Mouse (Mus musculus): ENCODE measurements around the gene Pparg. TPM values are rescaled to one million over a fixed set of nuclear protein-coding genes. Genes with fewer than 3 reads are reported as not detected.

Pparg gene
- polyA plus RNA-seq, 1 experiment from 2014 or later: 0.65 TPM

Other genes with a start within 250 kb of the Pparg start
- gene Syn2, start 226.0 kb upstream of the Pparg start, polyA plus RNA-seq (2016; fragmentation: Nextera tagmentation; extraction: Ambion mirVana): 0.71 and 1.2 TPM in 2 replicates
- not detected in 2 replicates for gene Gm17482, start 133.6 kb upstream of the Pparg start, polyA plus RNA-seq (2016; fragmentation: Nextera tagmentation; extraction: Ambion mirVana)
- 0.23 and 0.33 TPM in 2 replicates for gene Timp4, start 108.7 kb upstream of the Pparg start, polyA plus RNA-seq (2016; fragmentation: Nextera tagmentation; extraction: Ambion mirVana)
- gene Tsen2, start 183.7 kb downstream of the Pparg start, polyA plus RNA-seq (2016; fragmentation: Nextera tagmentation; extraction: Ambion mirVana): 27.6 and 30.2 TPM in 2 replicates
- 0.14 TPM in 1 of 2 replicates, not detected in the other for gene Mkrn2os, start 231.6 kb downstream of the Pparg start, polyA plus RNA-seq (2016; fragmentation: Nextera tagmentation; extraction: Ambion mirVana)
- 28.4 and 31.0 TPM in 2 replicates for gene Mkrn2, start 241.0 kb downstream of the Pparg start, polyA plus RNA-seq (2016; fragmentation: Nextera tagmentation; extraction: Ambion mirVana)